Mouse (Mus musculus) intestine, postnatal 0 days (tissue): ENCODE results near the gene Gna15. TPM values are rescaled to one million over a fixed set of nuclear protein-coding genes. Genes with fewer than 3 reads are reported as not detected.
A peak's percentile ranks its signal among the peaks of the same experiment; 100 is the strongest.

Experiments used
- ATAC-seq: fragments of 200-750 bp; cut with Nextera tagmentation; 2 replicates; pipeline ENCODE4 v1.8.0; 2017; ENCODE audit warnings: mild to moderate bottlenecking, moderate TSS enrichment, moderate library complexity
- H3K27ac ChIP-seq: fragments of 300-500 bp; sonication (generic); 2 replicates; pipeline ENCODE4 v1.5.1; 2014; ENCODE audit warnings: mild to moderate bottlenecking, low read depth, low read length, moderate library complexity
- H3K27me3 ChIP-seq: fragments of 300-500 bp; sonication (generic); replicated peaks from 2 replicates; pipeline ENCODE4 v1.6.1; 2014; ENCODE audit warnings: low read length, mixed read lengths; ENCODE audit not compliant: control insufficient read depth, insufficient read depth
- H3K36me3 ChIP-seq: fragments of 300-500 bp; sonication (generic); 2 replicates; pipeline ENCODE4 v1.6.1; 2014; ENCODE audit warnings: mild to moderate bottlenecking, moderate library complexity; ENCODE audit not compliant: control insufficient read depth, insufficient read depth
- H3K4me1 ChIP-seq: fragments of 300-500 bp; sonication (generic); replicated peaks from 2 replicates; pipeline ENCODE4 v1.6.1; 2014; ENCODE audit warnings: antibody characterized with exemption, low read length, mixed read lengths; ENCODE audit not compliant: control insufficient read depth, insufficient read depth
- H3K4me2 ChIP-seq: fragments of 300-500 bp; sonication (generic); replicated peaks from 2 replicates; pipeline ENCODE4 v1.6.1; 2014; ENCODE audit warnings: low read depth, mild to moderate bottlenecking, moderate library complexity
- H3K4me3 ChIP-seq: fragments of 300-500 bp; sonication (generic); 2 replicates; pipeline ENCODE4 v1.5.1; 2014; ENCODE audit warnings: low read depth, low read length
- H3K9ac ChIP-seq: fragments of 300-500 bp; sonication (generic); 2 replicates; pipeline ENCODE4 v1.6.1; 2014; ENCODE audit warnings: mild to moderate bottlenecking, low read depth, low read length
- H3K9me3 ChIP-seq: fragments of 300-500 bp; sonication (generic); 2 replicates; pipeline ENCODE4 v1.6.1; 2016; ENCODE audit warnings: mixed run types; ENCODE audit not compliant: control insufficient read depth
- CTCF ChIP-seq: sonication (generic); IDR thresholded peaks from 2 replicates; pipeline ENCODE4 v1.5.1; 2016; ENCODE audit warnings: low read depth, mild to moderate bottlenecking, control low read depth, antibody characterized with exemption, moderate library complexity
- WGBS: fragments of 180-500 bp; shearing (Covaris S2); extraction: QIAGEN DNeasy Blood & Tissue Kit; methylation state at CpG from one replicate; pipeline ENCODE4 v1.1.7; 2014; 5-methylcytosine and 5-hydroxymethylcytosine counted together
- polyA plus RNA-seq: library from polyadenylated mRNA; unstranded; fragments of >200 nt; fragmentation: Nextera tagmentation; extraction: Ambion mirVana; gene quantifications from 2 replicates; pipeline ENCODE4 v1.2.1, GENCODE M21; 2015

Gene Gna15
- polyA plus RNA-seq, 1 experiment from 2014 or later, result 0.64 TPM

DNA sequence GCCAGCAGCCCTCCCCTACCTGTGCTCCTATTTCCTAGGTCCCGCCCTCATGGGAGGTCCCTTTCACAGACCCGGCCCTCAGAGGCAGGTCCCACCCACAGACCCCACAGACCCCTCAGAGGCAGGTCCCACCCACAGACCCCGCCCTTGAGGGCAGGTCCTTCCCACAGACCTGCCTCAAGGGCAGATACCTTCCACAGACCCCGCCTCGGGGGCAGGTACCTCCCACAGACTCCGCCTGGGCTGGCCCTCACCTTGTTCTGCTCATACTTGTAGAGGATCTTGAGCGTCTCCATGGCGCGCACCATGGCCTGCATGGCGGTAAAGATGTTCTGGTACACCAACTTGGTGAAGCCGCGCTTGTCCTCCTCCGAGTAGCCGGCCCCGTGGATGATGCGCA, 10.8 kb upstream of the Gna15 start:
- no peak for TF ChIP-seq CTCF
- peaks cover 61% of the 10 kb centered on the region for H3K36me3 ChIP-seq
- H3K4me2 ChIP-seq, result no peak overlapping the region
- no peaks in the 10 kb centered on the region for H3K9me3 ChIP-seq
- H3K4me3 ChIP-seq, result no peak overlapping the region
- ATAC-seq, result no peak
- H3K4me1 ChIP-seq, result 0 out of 2 replicates have a peak, but pooled peaks cover 5% of the 10 kb centered on the region
- 54% methylated on average over 16 of the region's 16 CpGs for WGBS
- H3K27ac ChIP-seq, result no peak overlapping the region
- no peak overlapping the region for H3K9ac ChIP-seq
- no peaks in the 10 kb centered on the region for H3K27me3 ChIP-seq

DNA sequence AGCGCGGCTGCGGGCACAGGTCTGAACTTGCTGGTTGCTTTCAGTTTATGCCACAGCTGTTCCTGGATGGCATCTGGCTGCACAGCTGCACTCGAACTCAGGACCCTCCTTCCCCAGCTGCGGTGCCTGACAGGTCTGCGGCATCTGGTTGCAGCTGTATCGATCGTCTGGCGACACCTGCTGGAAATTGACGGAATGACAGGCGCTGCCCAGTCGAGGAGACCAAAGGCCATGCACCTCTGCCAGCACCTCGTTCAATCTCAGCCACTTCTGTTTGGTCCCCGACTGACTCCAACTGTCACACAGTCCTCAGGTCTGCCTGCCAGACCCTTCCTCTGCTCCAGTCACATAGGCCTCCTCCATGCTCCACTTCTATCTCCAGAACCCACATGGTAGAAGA, 2.8 kb upstream of the Gna15 start:
- Histone ChIP-seq H3K27ac (no peak overlapping the region), H3K4me1 (no peaks in the 10 kb centered on the region), H3K27me3 (no peaks in the 10 kb centered on the region), H3K9ac (no peak overlapping the region), H3K4me3 (no peak overlapping the region), H3K36me3 (peaks cover 30% of the 10 kb centered on the region), H3K4me2 (no peak overlapping the region), H3K9me3 (no peaks in the 10 kb centered on the region)
- ATAC-seq, result peak; percentile 34; the same call in 1 of the 2 replicates
- 10% methylated on average over 14 of the region's 14 CpGs for WGBS
- TF ChIP-seq CTCF, result peak; percentile 97

DNA sequence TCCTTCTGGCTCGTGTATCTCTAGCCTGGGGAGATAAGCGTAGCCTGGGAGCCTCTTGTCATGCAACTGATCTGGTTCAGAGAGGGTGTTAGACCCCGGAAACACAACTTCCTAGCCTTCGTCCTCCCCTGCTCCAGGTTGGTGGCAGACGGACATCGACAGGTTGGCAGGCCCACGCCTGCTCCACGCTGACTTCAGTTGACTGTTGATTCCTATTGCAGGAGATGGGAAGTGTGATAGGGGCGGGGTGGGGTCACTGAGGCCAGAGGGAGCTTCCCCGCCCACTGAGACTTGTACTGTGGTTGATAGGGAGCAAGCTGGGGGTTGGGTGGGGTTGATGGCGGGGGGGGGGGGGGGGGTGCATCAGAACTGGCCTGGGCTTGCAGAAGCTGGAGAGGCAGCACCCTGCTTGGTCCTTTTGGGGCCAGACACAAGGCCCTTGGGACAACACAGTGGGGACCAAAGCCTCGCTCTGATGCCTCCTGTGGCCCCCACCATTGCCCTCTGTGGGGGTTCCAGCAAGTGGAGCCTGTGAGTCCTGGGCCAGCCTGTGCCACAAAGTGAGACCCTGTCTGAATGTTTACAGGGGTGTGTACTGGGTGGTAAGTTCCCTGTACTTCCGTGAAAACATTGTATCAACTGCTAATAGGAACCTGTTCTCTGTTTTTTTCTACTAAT, 1.1 kb upstream of the Gna15 start:
- Histone ChIP-seq H3K4me2 (no peak overlapping the region), H3K9me3 (no peaks in the 10 kb centered on the region), H3K9ac (no peak overlapping the region), H3K36me3 (peaks cover 14% of the 10 kb centered on the region), H3K4me1 (no peaks in the 10 kb centered on the region), H3K4me3 (no peak overlapping the region), H3K27me3 (no peaks in the 10 kb centered on the region), H3K27ac (no peak overlapping the region)
- TF ChIP-seq CTCF, result no peak
- no peak for ATAC-seq
- WGBS, result 36% methylated on average over 12 of the region's 13 CpGs

DNA sequence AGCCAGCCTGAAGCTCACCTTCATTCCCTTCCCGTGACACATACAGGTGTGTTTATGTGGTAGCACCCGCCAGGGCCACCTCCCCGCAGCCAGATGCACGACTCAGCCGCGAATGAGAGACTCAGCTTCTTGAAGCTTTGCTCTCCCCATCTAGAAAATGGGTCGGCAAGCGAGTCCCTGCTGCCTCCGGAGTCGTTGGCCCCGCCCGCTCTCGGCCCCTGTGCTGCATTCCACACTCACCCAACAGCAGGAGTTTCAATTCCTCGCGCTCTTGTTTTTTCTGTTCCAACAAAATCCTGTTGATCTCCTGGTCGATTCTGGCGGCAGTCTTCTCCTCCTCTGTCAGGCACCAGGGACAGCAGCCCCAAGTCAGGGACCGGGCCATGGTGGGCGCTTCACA, 455 bp downstream of the Gna15 start:
- TF ChIP-seq CTCF, result no peak
- ATAC-seq, result no peak
- no peak overlapping the region for H3K9ac ChIP-seq
- no peaks in the 10 kb centered on the region for H3K36me3 ChIP-seq
- H3K9me3 ChIP-seq, result no peaks in the 10 kb centered on the region
- H3K4me3 ChIP-seq, result 0 out of 2 replicates have a peak overlapping the region, but pooled peaks have one; percentile 0
- no peak overlapping the region; the same call in 1 of the 2 replicates for H3K4me2 ChIP-seq
- no peaks in the 10 kb centered on the region for H3K27me3 ChIP-seq
- H3K4me1 ChIP-seq, result no peaks in the 10 kb centered on the region
- H3K27ac ChIP-seq, result no peak overlapping the region
- 22% methylated on average over 19 of the region's 19 CpGs for WGBS

DNA sequence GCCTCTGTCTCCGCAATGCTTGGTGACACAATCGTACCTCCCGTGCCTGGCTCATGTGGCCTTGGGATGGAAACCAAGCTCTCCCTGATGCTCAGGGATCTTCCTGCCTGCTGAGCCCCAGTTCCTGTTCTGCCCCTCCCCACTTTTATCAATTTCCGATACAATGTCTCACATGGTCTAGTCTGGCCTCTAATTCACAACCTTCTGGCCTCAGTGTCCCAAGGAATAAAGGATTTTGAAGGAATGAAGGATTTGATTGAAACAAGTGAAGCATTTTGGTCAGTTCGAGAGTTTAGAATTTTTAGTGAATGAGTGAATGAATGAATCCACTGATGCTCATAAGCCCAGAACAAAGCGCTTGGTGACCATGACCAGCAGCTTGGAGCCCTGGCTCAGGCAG, 883 bp downstream of the Gna15 start:
- H3K27ac ChIP-seq, result no peak overlapping the region
- no peak overlapping the region for H3K9ac ChIP-seq
- H3K4me3 ChIP-seq, result no peak overlapping the region

DNA sequence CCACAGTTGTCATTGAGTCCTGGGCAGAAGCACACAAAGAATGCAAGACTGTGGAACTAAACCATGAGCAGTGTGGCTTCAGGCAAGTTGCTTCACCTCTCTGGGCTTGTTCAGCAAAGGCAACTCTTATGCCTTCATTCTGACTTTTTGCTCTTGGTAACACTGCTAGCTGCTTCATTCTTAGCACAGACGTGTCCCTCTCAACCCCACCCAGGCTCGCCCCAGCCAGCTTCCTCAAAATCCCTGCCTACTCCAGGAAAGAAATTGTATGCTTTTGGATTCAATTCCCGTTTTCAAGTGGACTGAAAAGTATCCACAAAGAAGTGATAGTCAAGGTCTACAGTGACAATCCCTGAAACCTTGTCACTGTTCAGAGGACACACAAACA, 4.1 kb downstream of the Gna15 start:
- H3K4me1 ChIP-seq, result no peaks in the 10 kb centered on the region
- H3K9ac ChIP-seq, result no peak overlapping the region
- H3K27ac ChIP-seq, result no peak overlapping the region
- TF ChIP-seq CTCF, result no peak
- WGBS, result 49% methylated on average over 3 of the region's 3 CpGs
- H3K36me3 ChIP-seq, result no peaks in the 10 kb centered on the region
- H3K4me2 ChIP-seq, result no peak overlapping the region
- no peaks in the 10 kb centered on the region for H3K27me3 ChIP-seq
- no peak overlapping the region for H3K4me3 ChIP-seq
- no peak for ATAC-seq
- no peaks in the 10 kb centered on the region for H3K9me3 ChIP-seq

More for the DNA sequence above, 883 bp downstream of the Gna15 start:
- Histone ChIP-seq H3K4me1 (no peaks in the 10 kb centered on the region), H3K4me2 (no peak overlapping the region), H3K9me3 (no peaks in the 10 kb centered on the region), H3K27me3 (no peaks in the 10 kb centered on the region), H3K36me3 (no peaks in the 10 kb centered on the region)
- ATAC-seq, result no peak
- 67% methylated on average over 6 of the region's 6 CpGs for WGBS
- no peak for TF ChIP-seq CTCF
